Comparison of ENCODE assay signal across 35 mouse cellular contexts in the genomic region with DNA sequence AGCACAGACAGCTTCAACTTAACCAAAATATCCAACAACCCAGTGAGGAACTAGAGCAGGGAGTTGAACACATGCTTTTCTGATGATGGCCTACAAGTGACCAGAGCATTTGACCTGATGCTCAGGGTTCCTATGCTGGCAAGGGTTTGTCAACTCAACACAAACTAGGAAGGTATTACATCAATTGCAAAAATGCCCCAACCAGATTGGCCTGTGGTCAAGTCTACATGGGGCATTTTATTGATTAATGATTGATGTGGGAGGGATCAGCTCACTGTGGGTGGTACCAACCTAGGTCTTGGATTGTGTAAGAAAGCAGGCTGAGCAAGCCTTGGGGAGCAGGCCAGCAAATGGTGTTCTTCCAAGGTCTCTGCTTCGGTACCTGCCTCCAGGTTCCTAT.
"Had no signal": no experiment of that assay in that cellular context is flagged by ENCODE, and none has a peak within 500 bp of the region (broad histone marks: within the 10 kb centered on the region; RNA-seq: fewer than 3 reads in every experiment).

No protein-coding gene starts in this region.

- H3K27ac ChIP-seq: heart, embryonic 10.5 days; heart, embryonic 13.5 days; heart, embryonic 15.5 days; hindbrain, embryonic 10.5 days; hindbrain, embryonic 12.5 days; hindbrain, embryonic 13.5 days; hindbrain, embryonic 14.5 days; hindbrain, embryonic 15.5 days; hindbrain, postnatal 0 days; intestine, embryonic 15.5 days; kidney, embryonic 15.5 days; kidney, postnatal 0 days; layer of hippocampus, adult 2 months had no signal

- H3K36me3 ChIP-seq: heart, embryonic 10.5 days; heart, embryonic 12.5 days; heart, embryonic 13.5 days; heart, embryonic 15.5 days; hindbrain, embryonic 10.5 days; hindbrain, embryonic 12.5 days; hindbrain, embryonic 15.5 days; intestine, embryonic 15.5 days; kidney, embryonic 15.5 days had no signal

- H3K9ac ChIP-seq: heart, embryonic 12.5 days; heart, embryonic 13.5 days; heart, embryonic 15.5 days; hindbrain, embryonic 12.5 days; hindbrain, embryonic 13.5 days; hindbrain, embryonic 14.5 days; hindbrain, embryonic 15.5 days; intestine, embryonic 15.5 days; kidney, embryonic 15.5 days had no signal

- DNase-seq: heart, postnatal 10 days; heart, postnatal 14 days; heart, postnatal 36 days; heart, postnatal 4 days; kidney, adult 11 months; kidney, adult 18-20 months; kidney, adult 2 months; kidney, adult 8-10 months; kidney, adult 9 months; kidney, postnatal 10 days; kidney, postnatal 14 days; kidney, postnatal 25 days; kidney, postnatal 36 days; kidney, postnatal 4 days; layer of hippocampus, adult 9-11 months; layer of hippocampus, postnatal 36 days had no signal

- H3K4me3 ChIP-seq: heart, embryonic 10.5 days; heart, embryonic 12.5 days; heart, embryonic 13.5 days; heart, embryonic 15.5 days; hindbrain, embryonic 10.5 days; hindbrain, embryonic 12.5 days; hindbrain, embryonic 13.5 days; hindbrain, embryonic 15.5 days; intestine, embryonic 15.5 days; kidney, embryonic 15.5 days; layer of hippocampus, adult 2 months had no signal

- H3K9me3 ChIP-seq: heart, embryonic 10.5 days; heart, embryonic 13.5 days; heart, embryonic 15.5 days; hindbrain, embryonic 10.5 days; hindbrain, embryonic 12.5 days; hindbrain, embryonic 13.5 days; hindbrain, embryonic 15.5 days; intestine, embryonic 15.5 days; kidney, embryonic 15.5 days had no signal

- H3K4me2 ChIP-seq: heart, embryonic 11.5 days; heart, embryonic 12.5 days; heart, embryonic 13.5 days; heart, embryonic 15.5 days; hindbrain, embryonic 12.5 days; hindbrain, embryonic 13.5 days; hindbrain, embryonic 14.5 days; hindbrain, embryonic 15.5 days; intestine, embryonic 15.5 days; kidney, embryonic 15.5 days had no signal

- ATAC-seq: hindbrain, embryonic 16.5 days; hindbrain, postnatal 0 days; inflammation-experienced regulatory T-cells, adult 6 months; intestine, embryonic 15.5 days; intestine, embryonic 16.5 days; intestine, postnatal 0 days had no signal

- H3K27me3 ChIP-seq: heart, embryonic 12.5 days; heart, embryonic 13.5 days; heart, embryonic 15.5 days; hindbrain, embryonic 12.5 days; hindbrain, embryonic 13.5 days; hindbrain, embryonic 15.5 days; intestine, embryonic 15.5 days; kidney, embryonic 15.5 days had no signal

- H3K4me1 ChIP-seq: heart, embryonic 10.5 days; heart, embryonic 12.5 days; heart, embryonic 13.5 days; heart, embryonic 15.5 days; hindbrain, embryonic 10.5 days; hindbrain, embryonic 12.5 days; hindbrain, embryonic 13.5 days; hindbrain, embryonic 15.5 days; intestine, embryonic 15.5 days; kidney, embryonic 15.5 days had no signal
